Mouse (Mus musculus): ENCODE data around the gene Rcc2. TPM values are rescaled to one million over a fixed set of nuclear protein-coding genes. Genes with fewer than 3 reads are reported as not detected.

The Rcc2 gene
- 32.8 and 41.5 TPM in 2 replicates for polyA plus RNA-seq (2015; fragmentation: Nextera tagmentation; extraction: Ambion mirVana)

- H3K27me3 ChIP-seq, result 0 out of 2 replicates have a peak, but pooled peaks cover 11% of the 10 kb centered on the region
- H3K9me3 ChIP-seq, result no peaks in the 10 kb centered on the region
- peaks cover 42% of the 10 kb centered on the region for H3K4me1 ChIP-seq
- H3K27ac ChIP-seq, result peak within 1 kb of the TSS; percentile 99
- peak within 1 kb of the TSS; percentile 99 for H3K9ac ChIP-seq
- peak within 1 kb of the TSS; percentile 87 for H3K4me2 ChIP-seq (replicated peaks)
- peaks cover 15% of the 10 kb centered on the region for H3K36me3 ChIP-seq
- no peak for ATAC-seq (ENCODE audit: low FRiP score, low read depth)
- WGBS, result 4% methylated on average over 20 of the region's 20 CpGs
- peak within 1 kb of the TSS; percentile 90 for H3K4me3 ChIP-seq
These were observed at the start of gene Rcc2 for GRCm38 (mm10) chr4:140700269-140701018. TSS of gene Rcc2 (plus strand) at chr4:140700541.

- H3K4me1 ChIP-seq, result peaks cover 56% of the 10 kb centered on the region
- 39% methylated on average over 14 of the region's 14 CpGs for WGBS
- H3K9me3 ChIP-seq, result no peaks in the 10 kb centered on the region
- H3K27me3 ChIP-seq, result no peaks in the 10 kb centered on the region
- no peak for ATAC-seq (ENCODE audit: low FRiP score, low read depth)
- H3K4me3 ChIP-seq, result no peak overlapping the region
- H3K36me3 ChIP-seq, result no peaks in the 10 kb centered on the region
- no peak overlapping the region for H3K9ac ChIP-seq
- H3K4me2 ChIP-seq (replicated peaks), result no peak overlapping the region
- H3K27ac ChIP-seq, result no peak overlapping the region
These were observed 46.3 kb upstream of the Rcc2 start for GRCm38 (mm10) chr4:140653835-140654583.

- no peak overlapping the region for H3K4me2 ChIP-seq (replicated peaks)
- ATAC-seq (ENCODE audit: low FRiP score, low read depth), result no peak
- H3K36me3 ChIP-seq, result no peaks in the 10 kb centered on the region
These were observed 45.5 kb upstream of the Rcc2 start for GRCm38 (mm10) chr4:140654798-140655197.

GRCm38 (mm10) chr4:140656529-140656928 lies 43.8 kb upstream of the Rcc2 start:
- 73% methylated on average over 8 of the region's 8 CpGs for WGBS

More at GRCm38 (mm10) chr4:140654798-140655197, 45.5 kb upstream of the Rcc2 start:
- Histone ChIP-seq H3K4me3 (no peak overlapping the region), H3K9me3 (no peaks in the 10 kb centered on the region), H3K4me1 (peaks cover 51% of the 10 kb centered on the region), H3K9ac (no peak overlapping the region), H3K27ac (no peak overlapping the region), H3K27me3 (no peaks in the 10 kb centered on the region)
- WGBS, result 73% methylated on average over 8 of the region's 8 CpGs

GRCm38 (mm10) chr4:140657681-140658575 lies 42.4 kb upstream of the Rcc2 start:
- peak overlapping the region; percentile 59 for H3K9ac ChIP-seq
- ATAC-seq (ENCODE audit: low FRiP score, low read depth), result peak; percentile 86
- H3K27me3 ChIP-seq, result no peaks in the 10 kb centered on the region
- peaks cover 62% of the 10 kb centered on the region for H3K4me1 ChIP-seq
- H3K36me3 ChIP-seq, result no peaks in the 10 kb centered on the region
- H3K4me3 ChIP-seq, result peak overlapping the region; percentile 16
- H3K9me3 ChIP-seq, result no peaks in the 10 kb centered on the region
- WGBS, result 6% methylated on average over 24 of the region's 24 CpGs
- H3K27ac ChIP-seq, result peak overlapping the region; percentile 96
- H3K4me2 ChIP-seq (replicated peaks), result peak overlapping the region; percentile 56

More at GRCm38 (mm10) chr4:140656529-140656928, 43.8 kb upstream of the Rcc2 start:
- no peaks in the 10 kb centered on the region for H3K27me3 ChIP-seq
- H3K36me3 ChIP-seq, result no peaks in the 10 kb centered on the region
- no peak overlapping the region for H3K4me2 ChIP-seq (replicated peaks)
- no peaks in the 10 kb centered on the region for H3K9me3 ChIP-seq
- ATAC-seq (ENCODE audit: low FRiP score, low read depth), result no peak
- H3K4me1 ChIP-seq, result peaks cover 48% of the 10 kb centered on the region
- H3K4me3 ChIP-seq, result no peak overlapping the region
- H3K9ac ChIP-seq, result no peak overlapping the region
- H3K27ac ChIP-seq, result no peak overlapping the region

- Histone ChIP-seq H3K27ac (no peak overlapping the region), H3K27me3 (no peaks in the 10 kb centered on the region), H3K9me3 (no peaks in the 10 kb centered on the region), H3K4me2 (replicated peaks) (no peak overlapping the region), H3K4me1 (peaks cover 52% of the 10 kb centered on the region), H3K4me3 (no peak overlapping the region), H3K9ac (peak overlapping the region; percentile 31; the same call in 1 of the 2 replicates), H3K36me3 (no peaks in the 10 kb centered on the region)
- whole genome bisulfite sequencing, result 70% methylated on average over 18 of the region's 18 CpGs
- ATAC-seq (ENCODE audit: low FRiP score, low read depth), result no peak
These were observed 38.8 kb upstream of the Rcc2 start for GRCm38 (mm10) chr4:140661406-140662022.

GRCm38 (mm10) chr4:140662453-140662852 lies 37.9 kb upstream of the Rcc2 start:
- no peak overlapping the region for H3K4me2 ChIP-seq (replicated peaks)
- no peak overlapping the region for H3K27ac ChIP-seq
- 37% methylated on average over 7 of the region's 7 CpGs for WGBS
- H3K4me3 ChIP-seq, result no peak overlapping the region
- H3K9ac ChIP-seq, result no peak overlapping the region
- ATAC-seq (ENCODE audit: low FRiP score, low read depth), result no peak
- no peaks in the 10 kb centered on the region for H3K9me3 ChIP-seq
- H3K27me3 ChIP-seq, result no peaks in the 10 kb centered on the region
- H3K36me3 ChIP-seq, result no peaks in the 10 kb centered on the region
- H3K4me1 ChIP-seq, result peaks cover 43% of the 10 kb centered on the region

GRCm38 (mm10) chr4:140662882-140663585 lies 37.3 kb upstream of the Rcc2 start:
- no peak overlapping the region for H3K4me2 ChIP-seq (replicated peaks)
- WGBS, result 35% methylated on average over 10 of the region's 10 CpGs
- H3K27me3 ChIP-seq, result no peaks in the 10 kb centered on the region
- H3K4me1 ChIP-seq, result peaks cover 37% of the 10 kb centered on the region
- no peak overlapping the region for H3K4me3 ChIP-seq
- no peak overlapping the region for H3K27ac ChIP-seq
- no peak overlapping the region for H3K9ac ChIP-seq
- no peaks in the 10 kb centered on the region for H3K9me3 ChIP-seq
- H3K36me3 ChIP-seq, result no peaks in the 10 kb centered on the region
- no peak for ATAC-seq (ENCODE audit: low FRiP score, low read depth)

GRCm38 (mm10) chr4:140665053-140665452 lies 35.3 kb upstream of the Rcc2 start:
- H3K4me2 ChIP-seq (replicated peaks), result no peak overlapping the region
- H3K4me3 ChIP-seq, result no peak overlapping the region
- H3K36me3 ChIP-seq, result no peaks in the 10 kb centered on the region
- no peaks in the 10 kb centered on the region for H3K9me3 ChIP-seq
- no peak for ATAC-seq (ENCODE audit: low FRiP score, low read depth)
- peaks cover 25% of the 10 kb centered on the region for H3K4me1 ChIP-seq
- WGBS, result 70% methylated on average over 7 of the region's 7 CpGs
- no peak overlapping the region for H3K9ac ChIP-seq
- H3K27ac ChIP-seq, result no peak overlapping the region
- H3K27me3 ChIP-seq, result no peaks in the 10 kb centered on the region

- 60% methylated on average over 11 of the region's 11 CpGs for WGBS
- ATAC-seq (ENCODE audit: low FRiP score, low read depth), result no peak
- H3K27ac ChIP-seq, result no peak within 1 kb of the TSS
These were observed 34.6 kb upstream of the Rcc2 start, which contains the start of gene Arhgef10l for GRCm38 (mm10) chr4:140665760-140666159. TSS of gene Arhgef10l (minus strand) at chr4:140666012.

GRCm38 (mm10) chr4:140667802-140668201 lies 32.5 kb upstream of the Rcc2 start:
- 92% methylated on average over 8 of the region's 8 CpGs for WGBS
- H3K4me2 ChIP-seq (replicated peaks), result no peak overlapping the region
- no peaks in the 10 kb centered on the region for H3K27me3 ChIP-seq
- H3K4me3 ChIP-seq, result no peak overlapping the region
- no peak for ATAC-seq (ENCODE audit: low FRiP score, low read depth)
- H3K27ac ChIP-seq, result no peak overlapping the region
- peaks cover 10% of the 10 kb centered on the region for H3K4me1 ChIP-seq
- no peak overlapping the region for H3K9ac ChIP-seq
- H3K9me3 ChIP-seq, result no peaks in the 10 kb centered on the region
- no peaks in the 10 kb centered on the region for H3K36me3 ChIP-seq

More at GRCm38 (mm10) chr4:140665760-140666159, 34.6 kb upstream of the Rcc2 start, which contains the start of gene Arhgef10l:
- H3K9ac ChIP-seq, result 0 out of 2 replicates have a peak within 1 kb of the TSS, but pooled peaks have one; percentile 6
- no peak within 1 kb of the TSS for H3K4me2 ChIP-seq (replicated peaks)
- H3K4me1 ChIP-seq, result peaks cover 25% of the 10 kb centered on the region
- H3K27me3 ChIP-seq, result no peaks in the 10 kb centered on the region
- H3K36me3 ChIP-seq, result no peaks in the 10 kb centered on the region
- no peaks in the 10 kb centered on the region for H3K9me3 ChIP-seq
- no peak within 1 kb of the TSS for H3K4me3 ChIP-seq
